ENCODE assay signal across 19 mouse cellular contexts in genomic region chr1:138346904-138347303, GRCm38 (mm10).
DNase-seq lines count a peak whose midpoint lies in the region; ATAC-seq lines count a peak whose summit lies in the region.
"Had no signal": no experiment of that assay in that cellular context is flagged by ENCODE, and none has a peak within 500 bp of the region (broad histone marks: within the 10 kb centered on the region; RNA-seq: fewer than 3 reads in every experiment).

No protein-coding gene starts in this region.

- no peak overlapping the region for H3K9ac ChIP-seq in kidney, embryonic 16.5 days (replicated peaks; ENCODE audit: low read length)
- H3K9ac ChIP-seq: limb, embryonic 13.5 days; liver, embryonic 13.5 days; lung, embryonic 14.5 days had no signal

- H3K27ac ChIP-seq in kidney, embryonic 16.5 days (ENCODE audit: low read length): no peak overlapping the region
- peak overlapping the region; percentile 85 for H3K27ac ChIP-seq in limb, embryonic 10.5 days
- H3K27ac ChIP-seq: limb, embryonic 13.5 days; liver, embryonic 13.5 days had no signal

- H3K4me2 ChIP-seq in kidney, embryonic 16.5 days (replicated peaks; ENCODE audit: low read depth, low read length): no peak overlapping the region
- H3K4me2 ChIP-seq: liver, embryonic 13.5 days; lung, embryonic 14.5 days had no signal

- ATAC-seq in kidney, embryonic 16.5 days (ENCODE audit: low FRiP score, low TSS enrichment): no peak
- ATAC-seq: inflammation-experienced regulatory T-cells, adult 6 months had no signal

- no peaks in the 10 kb centered on the region for H3K36me3 ChIP-seq in kidney, embryonic 16.5 days (ENCODE audit: insufficient read depth, low read length)
- H3K36me3 ChIP-seq in limb, embryonic 10.5 days: no peaks in the 10 kb centered on the region
- H3K36me3 ChIP-seq: hindbrain, embryonic 13.5 days; limb, embryonic 13.5 days; liver, embryonic 13.5 days had no signal

- peak; percentile 34 for DNase-seq in heart, adult 8-10 months (ENCODE audit: low spot score)
- no peak for DNase-seq in heart, postnatal 25 days (ENCODE audit: low spot score)
- DNase-seq in kidney, postnatal 25 days: peak; percentile 34 to 60
- DNase-seq in 416B (ENCODE audit: low read depth): peak; percentile 56
- no peak for DNase-seq in limb, embryonic 10.5 days (ENCODE audit: low spot score)
- DNase-seq in lung, postnatal 14 days: no peak
- DNase-seq: adrenal gland, postnatal 14 days; cerebellum, adult 9-11 months; gastrocnemius, postnatal 25 days; liver, embryonic 13.5 days; lung, embryonic 14.5 days; lung, postnatal 4 days; retina, postnatal 1 day; thymus, adult 2 months had no signal

- H3K27me3 ChIP-seq in kidney, embryonic 16.5 days (ENCODE audit: insufficient read depth, low read length): no peaks in the 10 kb centered on the region
- H3K27me3 ChIP-seq in limb, embryonic 10.5 days (ENCODE audit: low read depth, poor library complexity, severe bottlenecking): no peaks in the 10 kb centered on the region
- H3K27me3 ChIP-seq: hindbrain, embryonic 13.5 days; limb, embryonic 13.5 days; liver, embryonic 13.5 days had no signal

- 57% methylated on average over 5 of the region's 5 CpGs for WGBS in kidney, embryonic 16.5 days
- 80% methylated on average over 5 of the region's 5 CpGs for WGBS in limb, embryonic 10.5 days

- intact Hi-C loops in heart, postnatal 25 days (cut with DNase I): no loop called here

- no peaks in the 10 kb centered on the region for H3K9me3 ChIP-seq in kidney, embryonic 16.5 days (ENCODE audit: low read length)
- H3K9me3 ChIP-seq in limb, embryonic 10.5 days (replicated peaks): no peaks in the 10 kb centered on the region
- H3K9me3 ChIP-seq: hindbrain, embryonic 13.5 days; limb, embryonic 13.5 days; liver, embryonic 13.5 days had no signal

- H3K4me3 ChIP-seq in kidney, embryonic 16.5 days (ENCODE audit: low read length): no peak overlapping the region
- no peak overlapping the region for H3K4me3 ChIP-seq in limb, embryonic 10.5 days
- H3K4me3 ChIP-seq: erythroblast, embryonic 14.5 days; limb, embryonic 13.5 days; liver, embryonic 13.5 days had no signal

- H3K4me1 ChIP-seq in kidney, embryonic 16.5 days (ENCODE audit: insufficient read depth, low read length): no peaks in the 10 kb centered on the region
- peaks cover 46% of the 10 kb centered on the region for H3K4me1 ChIP-seq in limb, embryonic 10.5 days
- H3K4me1 ChIP-seq: hindbrain, embryonic 13.5 days; liver, embryonic 13.5 days had no signal

Comparison
In these comparisons a context has a peak if more than half of its experiments do, and no peak if none do; other contexts are left out.
1. DNase-seq: peak in heart, adult 8-10 months (single experiment), kidney, postnatal 25 days (2 of 2) and 416B (single experiment); none in heart, postnatal 25 days (single experiment), limb, embryonic 10.5 days (single experiment) and lung, postnatal 14 days (single experiment).